Mouse (Mus musculus) embryo, embryonic 10.5 days (tissue): ENCODE measurements around the gene Bcar1.

ENCODE experiments used
- DNase-seq: peaks from one replicate; pipeline ENCODE4 v3.0.0-alpha.2; 2015; ENCODE audit warnings: low spot score

Bcar1 gene

DNA sequence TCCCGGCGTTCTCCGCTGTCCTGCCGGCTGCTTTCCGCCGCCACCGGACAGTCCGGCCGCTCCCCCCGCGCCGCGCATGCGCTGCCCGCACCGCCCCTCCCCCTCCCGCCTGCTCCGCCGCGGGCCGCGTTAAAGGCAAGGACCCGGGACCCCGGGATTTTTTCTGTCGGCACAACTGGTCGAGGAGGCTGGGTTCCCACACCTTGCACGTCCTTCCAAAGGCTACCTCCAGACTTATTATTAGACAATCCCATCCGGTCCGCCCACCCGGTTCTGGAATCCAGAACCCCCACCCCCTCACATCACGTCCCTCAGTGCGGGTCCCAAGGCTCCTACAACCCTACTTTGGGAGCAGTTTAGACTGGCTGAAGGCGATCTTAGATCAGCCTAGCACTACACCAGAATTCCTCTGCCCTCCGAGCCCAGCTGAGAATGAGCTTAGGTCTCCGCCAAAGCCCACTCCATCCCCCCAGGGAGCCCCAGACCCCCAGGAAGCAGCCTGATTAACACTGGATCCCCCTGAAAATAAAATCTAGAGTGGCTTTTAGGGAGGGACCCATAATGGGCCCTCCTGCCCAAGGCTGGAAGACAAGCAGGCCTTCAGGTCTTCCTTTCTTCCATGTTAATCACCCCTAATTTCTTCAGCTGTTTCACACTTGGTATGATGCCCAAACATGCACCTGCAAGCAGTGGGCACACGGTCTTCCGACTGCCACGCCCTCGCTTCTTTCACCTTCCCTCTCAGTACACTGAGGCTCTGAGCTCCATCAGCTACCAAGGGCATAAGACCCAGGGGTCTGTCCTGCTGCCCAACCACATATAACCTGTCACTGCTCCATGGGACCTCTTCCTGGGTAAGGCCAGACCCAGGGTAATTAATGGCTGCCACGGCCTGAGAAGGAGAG, at the start of gene Bcar1:
Gene Bcar1 (minus strand): TSS at position 18 of the 905 bp plus-strand sequence.
- peak; percentile 91 for DNase-seq

DNA sequence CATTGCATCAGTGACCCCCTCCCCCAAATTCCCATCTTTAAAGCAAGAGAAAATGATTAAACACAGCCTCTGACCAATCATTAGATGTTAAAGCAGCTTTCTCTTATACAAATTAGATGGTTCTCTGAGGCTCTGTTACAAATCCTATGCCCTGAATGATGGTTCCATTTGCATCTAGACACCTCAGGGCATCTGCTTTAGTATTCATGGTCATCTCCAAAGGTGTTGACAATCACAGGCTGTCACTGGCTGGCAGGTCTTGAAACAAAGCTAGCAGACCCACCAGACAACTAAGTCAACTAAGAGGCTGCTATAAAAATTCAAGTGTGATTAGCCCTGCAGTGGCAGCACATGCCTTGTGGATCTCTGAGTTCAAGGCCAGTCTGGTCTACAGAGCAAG, 46.0 kb upstream of the Bcar1 start:
- no peak for DNase-seq

DNA sequence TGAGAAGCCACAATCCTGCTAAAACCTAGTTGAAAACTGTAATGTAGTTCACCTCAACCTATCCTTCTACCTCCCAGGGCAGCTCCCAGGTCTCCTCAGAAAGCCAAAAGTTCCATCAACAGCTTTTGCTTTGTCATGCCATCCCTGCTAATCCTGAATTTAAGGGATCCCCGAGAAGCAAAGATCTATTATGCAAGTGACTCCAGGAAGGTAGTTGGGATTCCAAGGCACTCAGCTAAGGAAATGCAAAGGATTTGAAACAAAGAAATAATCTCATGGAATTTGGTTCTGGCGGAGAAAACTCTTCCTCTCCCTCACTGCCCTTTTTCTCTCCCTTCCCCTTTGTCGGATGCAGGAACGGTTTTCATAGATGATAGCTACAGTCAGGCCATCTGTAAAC, 45.6 kb upstream of the Bcar1 start:
- DNase-seq, result no peak

DNA sequence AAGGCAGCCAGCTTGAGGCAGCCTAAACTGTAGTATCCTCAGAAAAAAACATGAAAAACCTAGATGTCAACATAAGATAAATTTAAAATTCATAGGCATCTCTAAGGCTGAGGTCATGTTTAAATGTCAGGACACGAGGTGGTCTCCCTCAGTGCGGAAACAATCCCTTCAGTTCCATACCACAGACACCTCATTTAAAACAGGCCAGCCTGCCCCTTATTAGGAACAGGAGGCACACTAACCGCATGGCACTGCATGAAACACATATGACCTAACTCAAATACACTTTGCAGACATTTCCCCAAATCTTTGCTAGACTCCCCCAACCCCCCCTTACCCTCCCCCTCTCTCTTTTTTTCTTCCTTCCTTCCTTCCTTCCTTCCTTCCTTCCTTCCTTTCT, 44.9 kb upstream of the Bcar1 start:
- no peak for DNase-seq

DNA sequence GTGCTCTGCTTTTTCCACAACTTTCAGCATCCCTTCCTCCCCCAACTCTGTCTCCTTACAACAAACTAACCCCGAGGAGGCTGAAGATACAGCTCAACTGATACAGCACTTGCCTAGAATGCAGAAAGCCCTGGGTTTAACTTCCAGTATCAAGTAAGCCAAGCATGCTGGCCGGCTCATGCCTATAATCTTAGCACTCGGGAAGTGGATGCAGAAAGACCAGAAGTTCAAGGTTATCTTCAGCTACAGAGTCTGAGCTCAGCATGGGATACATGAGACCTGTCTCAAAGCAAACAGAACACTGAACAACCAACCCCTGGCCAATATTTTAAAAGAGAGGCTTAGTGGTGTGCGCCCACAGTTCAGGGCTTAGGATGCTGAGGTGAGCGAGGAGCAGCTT, 44.5 kb upstream of the Bcar1 start:
- DNase-seq, result no peak

DNA sequence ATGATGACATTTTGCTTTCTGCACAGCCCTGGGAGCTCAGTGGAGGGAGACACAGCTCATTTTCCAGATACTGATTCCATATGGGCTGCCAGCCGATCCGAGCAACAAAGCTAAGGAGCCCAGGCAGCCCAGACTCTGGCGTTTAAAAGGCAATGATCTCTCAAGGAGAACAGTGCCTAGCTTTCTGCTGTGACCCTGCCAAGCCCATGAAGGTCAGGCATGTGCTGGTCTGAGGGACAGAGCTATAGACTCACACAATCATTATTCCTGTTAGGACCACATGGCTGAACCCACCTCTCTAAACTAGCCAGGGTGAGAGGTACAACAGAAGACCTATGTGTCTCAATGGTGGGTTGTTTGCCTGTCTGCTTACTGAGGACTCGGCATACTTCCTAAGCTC, 44.1 kb upstream of the Bcar1 start:
- DNase-seq, result peak; percentile 29

DNA sequence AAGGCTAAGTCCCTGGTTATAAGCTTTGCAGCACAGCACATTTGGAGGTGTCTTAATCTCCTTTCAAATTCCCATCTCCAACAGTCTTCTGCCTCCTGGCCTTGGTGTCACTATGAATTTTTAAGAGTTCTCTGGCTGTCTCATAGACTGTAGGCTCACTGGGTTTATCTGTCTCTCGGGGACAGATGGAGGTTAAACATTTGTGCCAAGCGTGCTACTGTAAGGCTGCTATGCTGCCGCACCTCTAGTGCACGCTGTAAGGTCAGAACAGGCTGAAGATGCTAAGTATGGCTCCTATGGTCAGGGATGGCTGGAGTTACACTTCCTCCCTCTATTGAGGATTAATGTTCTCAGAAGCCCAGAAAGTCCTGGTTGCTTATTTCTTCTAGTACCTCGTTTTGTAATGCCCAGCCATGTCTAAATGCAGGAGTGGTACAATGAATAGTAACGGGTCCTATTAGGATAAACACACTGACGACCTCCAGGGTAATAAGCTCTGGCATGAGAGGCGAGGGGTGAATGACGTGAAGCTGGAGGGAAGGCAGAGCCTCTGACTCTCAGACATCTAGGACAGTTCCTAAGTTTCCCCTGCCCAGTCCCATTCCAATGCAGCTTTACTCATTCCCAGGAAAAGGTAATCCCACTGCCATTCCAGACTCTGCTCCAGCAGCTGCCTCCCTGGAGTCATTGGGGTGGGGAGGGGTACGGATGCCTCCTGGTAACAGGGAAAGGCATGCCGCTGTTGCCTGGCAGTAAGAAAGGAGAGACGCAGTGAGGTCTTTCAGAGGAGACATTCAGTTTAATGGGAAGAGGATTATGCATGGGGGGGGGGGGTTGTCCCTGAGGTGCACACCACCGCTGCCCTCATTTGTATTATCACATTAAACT, 43.3 kb upstream of the Bcar1 start:
- DNase-seq, result peak; percentile 37

DNA sequence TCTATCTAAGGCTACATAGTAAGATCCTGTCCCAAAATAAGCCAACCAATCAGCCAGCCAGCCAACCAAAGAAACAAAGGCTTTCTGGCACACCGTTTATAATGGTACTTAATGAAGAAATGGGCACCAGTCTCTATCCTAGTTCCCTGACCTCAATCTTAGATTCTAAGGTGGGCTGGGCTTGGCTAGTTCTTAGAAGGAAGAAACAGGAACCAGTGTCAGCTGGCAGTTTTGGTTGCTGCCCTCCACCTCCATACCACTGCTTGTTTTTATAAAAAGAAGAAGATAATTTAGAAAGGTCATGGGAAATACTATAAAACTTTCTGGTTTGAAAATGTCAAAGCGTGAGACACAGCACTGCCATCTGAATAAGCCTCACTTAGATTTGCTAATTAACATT, 42.5 kb upstream of the Bcar1 start:
- no peak for DNase-seq

DNA sequence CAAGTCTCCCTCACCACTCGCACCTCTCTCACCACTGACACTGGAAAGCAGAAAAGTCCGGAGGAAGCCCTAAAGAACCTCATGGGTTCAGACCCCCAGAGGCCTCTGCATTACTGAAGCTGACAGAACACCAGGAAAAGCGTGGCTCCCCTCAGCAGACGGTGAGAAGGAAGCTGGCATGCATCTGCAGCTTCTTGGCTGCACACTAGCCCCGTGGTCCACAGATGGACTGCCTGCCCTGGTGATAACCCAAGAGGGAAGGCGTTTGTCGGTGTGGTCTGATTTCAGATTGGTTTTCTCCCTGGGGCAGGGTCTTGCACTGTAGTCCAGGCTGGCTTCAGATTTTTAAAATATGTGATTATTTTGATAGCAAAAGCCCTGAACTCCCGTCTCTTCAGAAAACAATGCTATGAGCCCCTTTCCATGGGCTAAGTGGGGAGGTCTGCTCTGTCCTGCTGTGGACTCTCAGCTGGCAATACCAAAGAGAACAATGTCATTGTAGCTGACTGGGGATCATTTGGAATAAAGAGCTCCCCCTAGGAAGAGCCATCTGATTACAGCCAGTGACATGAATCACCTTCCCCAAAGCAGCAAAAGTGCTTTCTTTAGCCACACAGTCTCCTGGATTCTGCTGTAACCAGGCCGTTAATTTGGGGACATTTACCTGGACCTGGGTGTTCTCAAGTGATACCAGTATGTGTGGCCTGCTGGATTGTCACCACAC, 39.2 kb upstream of the Bcar1 start:
- DNase-seq, result no peak

DNA sequence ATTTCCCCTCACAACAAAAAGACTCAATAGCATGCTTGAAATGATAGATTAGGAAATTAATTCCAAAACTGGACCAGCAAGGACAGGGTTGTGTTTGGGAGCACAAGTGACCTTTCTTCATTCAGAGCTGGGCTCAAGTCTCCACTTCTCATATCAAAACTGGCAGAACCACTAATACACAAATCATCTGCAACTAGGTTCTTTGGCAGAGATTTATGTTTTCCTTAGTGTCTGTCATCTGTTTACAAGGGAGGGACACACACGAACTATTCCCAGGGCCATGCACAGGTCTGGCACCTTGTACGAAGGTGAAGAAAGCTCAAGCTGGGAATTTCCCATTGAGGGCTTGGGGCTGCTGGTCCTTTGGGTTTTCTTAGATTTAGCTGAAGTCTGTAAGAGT, 38.6 kb upstream of the Bcar1 start:
- no peak for DNase-seq

DNA sequence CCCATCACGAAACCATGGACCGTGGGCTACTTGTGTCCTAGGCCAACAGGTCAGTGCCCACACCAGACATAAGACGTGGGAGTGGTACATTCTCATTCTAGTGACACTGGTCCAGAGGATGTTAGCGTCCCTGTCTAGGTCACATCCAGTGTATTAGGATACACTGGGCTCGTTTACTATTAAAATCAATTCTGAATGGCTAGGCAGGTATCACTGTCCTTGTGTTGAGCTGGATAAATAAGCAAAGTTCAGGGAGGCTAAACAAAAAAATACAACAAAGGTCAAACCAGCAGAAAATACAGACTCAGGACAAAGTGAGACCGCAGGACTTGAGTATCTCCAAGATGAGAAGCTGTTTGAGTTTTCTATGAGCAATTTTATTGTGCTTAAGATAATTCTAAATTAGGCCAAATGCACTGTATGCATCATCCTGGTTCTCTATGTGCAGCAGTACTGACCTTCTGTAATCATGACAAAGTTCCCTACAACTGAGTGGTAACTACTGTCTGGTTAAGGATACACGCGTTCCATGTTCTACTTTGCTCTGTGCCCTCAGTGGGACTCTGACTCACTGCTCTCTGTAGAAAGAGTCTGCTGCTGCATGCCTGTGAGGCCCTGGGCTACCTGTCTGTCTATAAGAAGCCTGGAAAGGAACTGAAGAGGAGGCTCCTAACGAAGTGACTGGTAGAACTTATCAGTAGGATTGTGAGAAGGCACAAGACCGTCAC, 37.3 kb upstream of the Bcar1 start:
- DNase-seq, result no peak

DNA sequence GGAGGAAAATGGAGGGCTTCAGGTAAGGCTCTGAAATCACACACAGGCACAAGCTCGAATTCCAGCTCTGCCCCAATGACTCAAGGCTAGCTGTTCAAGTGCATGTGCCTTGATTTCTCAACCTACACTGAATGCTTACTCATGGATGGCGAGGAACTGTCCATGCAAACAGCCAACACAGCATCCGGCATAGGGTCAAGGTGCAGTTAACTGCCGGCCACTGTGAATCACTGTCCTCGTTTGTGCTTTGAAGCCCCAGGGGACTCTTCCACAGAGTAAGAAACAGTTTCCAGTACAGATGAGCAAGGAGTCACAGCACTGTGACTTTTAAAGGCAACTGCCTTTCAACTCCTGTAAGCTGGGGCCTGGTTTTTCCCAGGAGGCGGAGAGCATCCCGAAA, 36.1 kb upstream of the Bcar1 start:
- DNase-seq, result no peak

DNA sequence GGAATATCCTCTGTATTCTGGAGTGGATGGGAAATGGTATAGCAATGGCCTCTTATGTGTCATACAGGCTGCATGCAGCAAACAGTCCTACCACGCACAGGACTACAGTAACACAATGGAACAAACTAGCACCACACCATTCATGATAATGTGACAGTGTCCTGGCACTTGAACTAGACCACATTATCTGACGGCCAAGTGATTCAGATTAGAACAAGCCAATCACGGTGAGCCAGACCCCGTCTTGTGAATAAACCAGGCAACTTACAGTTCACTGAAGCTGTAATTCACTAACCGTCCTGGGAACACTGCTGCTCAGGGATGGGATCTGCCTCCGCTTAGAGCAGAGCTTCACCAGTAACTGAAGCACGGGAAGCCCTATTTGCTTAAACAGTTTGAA, 35.2 kb upstream of the Bcar1 start:
- no peak for DNase-seq

DNA sequence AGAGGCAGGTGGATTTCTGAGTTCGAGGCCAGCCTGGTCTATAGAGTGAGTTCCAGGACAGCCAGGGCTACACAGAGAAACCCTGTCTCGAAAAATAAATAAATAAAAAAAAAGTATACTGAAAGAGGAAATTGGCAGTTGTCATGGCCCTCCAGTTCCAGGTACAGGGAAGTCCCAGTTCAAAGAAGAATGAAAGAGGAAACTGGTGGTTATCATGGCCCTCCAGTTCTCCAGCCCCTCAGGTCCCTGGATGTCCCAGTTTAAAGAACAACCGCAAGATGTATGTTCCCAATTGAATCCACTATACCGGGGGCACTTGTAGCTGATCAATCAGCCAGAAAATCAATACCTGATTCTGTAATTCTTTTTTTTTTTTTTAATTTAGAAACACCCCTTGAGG, 32.9 kb upstream of the Bcar1 start:
- no peak for DNase-seq

DNA sequence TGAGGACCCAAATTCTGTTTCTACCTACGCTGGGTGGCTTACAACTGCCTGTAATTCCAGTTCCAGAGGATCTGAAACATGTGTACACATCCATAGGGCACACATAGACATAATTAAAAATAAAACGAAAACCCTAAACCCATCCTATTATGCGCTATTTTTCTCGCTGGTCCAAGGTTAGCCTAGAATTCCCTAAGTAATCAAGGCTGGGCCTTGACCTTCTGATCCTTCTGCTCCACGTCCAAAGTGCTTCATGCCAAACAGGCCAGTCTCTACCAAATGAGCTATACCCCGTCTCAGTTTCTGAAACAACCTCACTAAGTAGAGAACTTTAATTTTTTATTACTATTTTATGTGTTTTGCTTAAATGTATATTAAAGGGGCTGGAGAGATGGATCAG, 32.2 kb upstream of the Bcar1 start:
- no peak for DNase-seq

DNA sequence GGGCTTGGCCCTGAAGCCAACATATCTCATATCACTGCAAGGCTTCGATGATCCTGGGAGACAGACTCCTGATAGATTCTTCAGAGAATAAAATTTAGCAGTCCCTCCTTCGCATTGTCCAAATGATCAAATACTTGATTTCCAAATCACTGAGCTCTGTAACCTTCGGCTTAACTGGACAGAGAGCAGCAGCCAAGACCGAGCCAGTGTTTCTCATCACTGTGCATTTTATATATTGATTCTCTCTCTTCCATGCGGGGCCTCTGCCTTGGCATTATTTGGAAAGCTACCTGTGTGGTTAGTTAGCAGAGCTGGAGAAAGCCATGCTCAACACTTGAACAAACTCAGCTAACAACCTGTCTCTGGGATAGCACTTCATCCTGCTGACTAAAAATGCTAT, 29.9 kb upstream of the Bcar1 start:
- no peak for DNase-seq

DNA sequence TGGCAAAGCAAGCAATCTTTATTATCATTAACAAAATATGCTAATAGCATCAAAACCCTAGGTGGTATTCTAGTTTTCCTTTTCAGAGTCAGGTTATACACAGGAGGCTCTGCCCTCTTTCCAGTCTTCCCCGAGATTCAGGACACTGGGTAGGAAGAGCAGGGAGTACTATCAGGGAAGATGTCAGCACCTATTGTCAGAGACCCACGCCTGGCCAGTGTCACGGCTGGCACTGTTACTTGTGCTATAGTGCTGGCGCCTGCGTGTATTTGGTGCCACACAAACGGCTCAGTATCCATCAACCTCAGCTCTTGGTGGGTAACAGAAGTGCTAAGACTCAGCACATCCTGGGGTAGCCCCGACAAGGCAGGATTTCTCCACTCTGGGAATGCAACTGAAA, 29.4 kb upstream of the Bcar1 start:
- no peak for DNase-seq

DNA sequence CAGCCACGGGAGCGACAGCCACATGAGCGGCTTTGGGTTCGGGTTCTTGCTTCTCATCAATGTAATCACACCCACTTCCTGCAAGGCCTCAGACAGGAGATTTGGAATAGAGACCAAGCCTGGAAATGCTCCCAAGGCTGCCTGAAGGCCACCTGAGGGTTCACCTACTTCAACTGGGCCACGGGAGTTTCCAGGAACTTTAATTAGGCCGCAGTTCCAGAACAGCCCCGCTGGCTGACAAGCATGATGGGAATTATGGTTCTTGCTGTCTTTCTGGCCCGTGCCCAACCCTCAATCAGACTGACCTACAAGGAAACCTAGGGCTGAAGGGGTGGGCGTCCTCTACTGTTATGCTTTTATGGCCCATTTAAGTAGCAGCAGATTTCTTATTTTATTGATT, 28.5 kb upstream of the Bcar1 start:
- DNase-seq, result no peak

DNA sequence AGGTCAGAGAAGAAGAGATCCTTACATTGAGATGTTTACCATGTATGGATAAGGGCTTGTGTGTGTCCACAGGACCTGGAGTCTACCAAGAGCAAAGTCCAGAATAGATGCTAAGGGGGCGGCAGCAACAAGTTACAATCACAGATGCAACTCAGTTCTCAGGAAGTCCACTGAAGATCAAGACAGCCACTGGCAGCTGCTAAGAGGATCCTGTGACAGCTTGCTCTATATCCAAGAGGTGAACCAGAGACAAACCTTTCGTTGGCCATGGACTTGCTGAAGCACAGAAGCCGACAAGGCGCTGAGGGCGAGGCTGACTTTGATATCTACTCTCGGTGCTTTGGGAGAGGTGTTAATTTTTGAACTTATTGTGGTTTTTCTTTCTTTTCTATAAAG, 28.0 kb upstream of the Bcar1 start:
- no peak for DNase-seq

DNA sequence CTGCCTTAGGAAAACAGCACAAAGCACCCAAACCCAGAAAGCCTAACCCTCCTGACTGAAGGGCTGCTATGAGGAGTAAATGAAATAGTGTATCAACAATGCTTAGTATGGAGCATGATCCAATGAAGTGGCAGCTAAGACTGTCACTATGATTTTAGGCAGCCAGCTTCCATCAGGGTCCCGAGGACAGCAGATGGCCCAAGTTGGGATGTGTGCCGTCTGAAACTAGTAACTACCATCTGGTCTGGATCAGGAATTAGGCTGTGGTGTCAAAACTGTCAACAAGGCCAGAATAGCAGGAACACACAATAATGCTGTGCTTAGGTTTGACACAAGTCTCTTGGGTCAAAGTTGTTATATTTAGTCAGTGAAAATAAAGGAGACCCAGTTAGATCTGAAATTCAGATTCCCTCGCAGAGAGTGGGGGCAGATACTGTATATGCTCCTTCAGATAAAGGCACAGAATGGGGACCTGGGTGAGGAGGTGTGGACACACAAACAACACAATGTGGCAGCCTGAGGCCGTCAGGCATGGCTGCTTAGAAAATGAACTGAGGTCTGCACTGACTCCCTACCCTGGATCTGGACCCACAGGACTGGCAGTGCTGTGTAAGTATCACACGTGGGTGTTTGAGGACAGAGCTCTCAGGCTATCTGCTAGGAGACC, 27.5 kb upstream of the Bcar1 start:
- DNase-seq, result no peak

DNA sequence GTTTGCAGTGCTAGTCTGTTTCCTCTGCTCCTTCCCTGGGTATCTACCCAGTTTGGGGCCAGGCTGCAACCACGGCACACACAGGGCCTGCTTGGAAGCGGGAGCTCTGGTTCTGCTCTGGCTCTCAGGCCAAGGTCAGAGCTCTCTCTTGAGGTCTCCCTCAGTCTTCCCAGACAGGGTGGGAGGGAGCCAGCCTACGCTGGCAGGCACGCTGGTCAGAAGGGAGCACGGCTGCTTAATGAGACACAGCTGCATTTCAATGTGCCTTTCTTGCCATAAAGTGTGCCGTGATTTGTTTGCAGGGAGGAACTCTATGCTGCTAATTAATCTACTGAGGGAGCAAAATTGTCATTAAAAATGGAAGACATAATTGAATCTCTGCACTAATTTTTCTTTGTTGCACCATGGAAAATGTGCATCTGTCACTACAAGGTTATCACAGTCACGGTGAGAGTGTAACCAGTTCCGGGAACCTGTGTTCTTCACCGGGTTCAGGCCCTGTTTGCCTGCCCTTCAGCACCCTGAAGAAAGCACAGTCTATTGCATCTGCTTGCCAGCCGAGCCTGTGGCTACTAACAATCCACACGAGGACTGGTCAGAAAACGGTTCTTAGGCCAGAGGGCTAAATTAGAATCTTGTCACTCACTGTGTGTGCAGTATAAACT, 26.3 kb upstream of the Bcar1 start:
- peak; percentile 65 for DNase-seq
